Mouse (Mus musculus): Measurements from ENCODE around the gene Sohlh1. TPM values are rescaled to one million over a fixed set of nuclear protein-coding genes. Genes with fewer than 3 reads are reported as not detected.
A peak's percentile ranks its signal among the peaks of the same experiment; 100 is the strongest.

Gene Sohlh1
- polyA plus RNA-seq (2015; fragmentation: Nextera tagmentation; extraction: Ambion mirVana), result not detected in 2 replicates

- 60% methylated on average over 13 of the region's 16 CpGs for WGBS (ENCODE audit: insufficient replicate concordance)
- H3K4me3 ChIP-seq (ENCODE audit: low read depth, low read length), result no peak within 1 kb of the TSS
- ATAC-seq (ENCODE audit: low read depth), result no peak
These were observed at the start of gene Sohlh1 for GRCm38 (mm10) chr2:25847226-25847625. Gene Sohlh1, minus strand, starts transcription at chr2:25847248.

DNA sequence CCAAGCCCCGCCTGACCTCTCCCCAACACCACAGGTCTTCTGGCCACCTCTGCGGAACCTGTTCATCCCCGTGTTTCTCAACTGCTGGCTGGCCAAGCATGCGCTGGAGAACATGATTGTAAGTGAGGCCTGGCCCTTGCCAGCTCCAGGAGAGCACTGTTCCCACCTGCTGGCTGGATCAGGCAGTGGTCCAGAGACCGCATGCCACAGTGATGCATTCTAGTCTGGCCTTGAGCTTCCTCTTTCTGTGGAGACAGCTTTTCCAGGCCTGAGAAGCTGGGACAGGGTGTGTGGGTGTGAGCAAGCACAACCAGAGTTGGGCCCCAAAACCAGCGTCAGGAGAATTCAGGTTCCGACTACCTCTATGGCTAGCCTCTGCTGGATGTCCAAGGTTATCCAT is 45.4 kb upstream of the Sohlh1 start:
- 57% methylated on average over 7 of the region's 7 CpGs for WGBS (ENCODE audit: insufficient replicate concordance)
- no peak for ATAC-seq (ENCODE audit: low read depth)
- H3K36me3 ChIP-seq (ENCODE audit: control insufficient read depth, insufficient read depth), result no peaks in the 10 kb centered on the region
- no peak overlapping the region for H3K27ac ChIP-seq (ENCODE audit: low read length)
- H3K4me1 ChIP-seq (ENCODE audit: control insufficient read depth, low read depth, low read length), result peaks cover 5% of the 10 kb centered on the region
- no peaks in the 10 kb centered on the region for H3K9me3 ChIP-seq (replicated peaks; ENCODE audit: control insufficient read depth, low read length)
- H3K4me2 ChIP-seq (ENCODE audit: low read depth, low read length), result no peak overlapping the region
- no peaks in the 10 kb centered on the region for H3K27me3 ChIP-seq (ENCODE audit: control insufficient read depth, insufficient read depth, low read depth, low read length)
- H3K4me3 ChIP-seq (ENCODE audit: low read depth, low read length), result no peak overlapping the region
- no peak overlapping the region for H3K9ac ChIP-seq (ENCODE audit: low read depth, low read length)

More at GRCm38 (mm10) chr2:25847226-25847625, at the start of gene Sohlh1:
- H3K9me3 ChIP-seq (replicated peaks; ENCODE audit: control insufficient read depth, low read length), result no peaks in the 10 kb centered on the region
- no peak within 1 kb of the TSS for H3K4me2 ChIP-seq (ENCODE audit: low read depth, low read length)
- H3K27me3 ChIP-seq (ENCODE audit: control insufficient read depth, insufficient read depth, low read depth, low read length), result no peaks in the 10 kb centered on the region
- H3K36me3 ChIP-seq (ENCODE audit: control insufficient read depth, insufficient read depth), result no peaks in the 10 kb centered on the region
- no peaks in the 10 kb centered on the region for H3K4me1 ChIP-seq (ENCODE audit: control insufficient read depth, low read depth, low read length)
- H3K27ac ChIP-seq (ENCODE audit: low read length), result no peak within 1 kb of the TSS
- no peak within 1 kb of the TSS for H3K9ac ChIP-seq (ENCODE audit: low read depth, low read length)

DNA sequence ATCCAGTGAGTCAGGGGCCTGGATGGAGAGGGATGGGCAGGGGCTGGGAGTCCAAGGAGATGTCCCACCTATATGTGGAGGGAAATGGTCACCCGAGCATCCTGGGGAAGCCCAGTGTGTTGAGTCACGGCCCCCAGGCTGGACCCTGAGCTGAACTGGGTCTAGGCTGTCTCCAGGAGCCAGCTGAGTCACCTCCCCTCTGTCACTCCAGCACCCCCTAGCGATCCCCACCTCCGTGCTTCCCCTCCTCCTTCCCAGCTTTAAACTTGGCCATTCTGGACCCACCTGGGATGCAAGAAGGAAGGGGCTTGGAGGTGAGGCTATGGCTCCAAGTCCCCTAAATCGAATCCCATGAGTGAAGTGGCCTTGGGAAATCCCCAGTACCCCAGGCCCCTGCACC is 41.1 kb upstream of the Sohlh1 start:
- ATAC-seq (ENCODE audit: low read depth), result no peak
- Histone ChIP-seq H3K27me3 (ENCODE audit: control insufficient read depth, insufficient read depth, low read depth, low read length) (no peaks in the 10 kb centered on the region), H3K4me3 (ENCODE audit: low read depth, low read length) (no peak overlapping the region), H3K9ac (ENCODE audit: low read depth, low read length) (no peak overlapping the region), H3K4me2 (ENCODE audit: low read depth, low read length) (no peak overlapping the region), H3K4me1 (ENCODE audit: control insufficient read depth, low read depth, low read length) (peaks cover 11% of the 10 kb centered on the region), H3K36me3 (ENCODE audit: control insufficient read depth, insufficient read depth) (no peaks in the 10 kb centered on the region), H3K9me3 (replicated peaks; ENCODE audit: control insufficient read depth, low read length) (no peaks in the 10 kb centered on the region), H3K27ac (ENCODE audit: low read length) (no peak overlapping the region)
- 34% methylated on average over 5 of the region's 5 CpGs for WGBS (ENCODE audit: insufficient replicate concordance)

GRCm38 (mm10) chr2:25887226-25887625 is 40.2 kb upstream of the Sohlh1 start:
- peak; percentile 63 for ATAC-seq (ENCODE audit: low read depth)
- 32% methylated on average over 8 of the region's 8 CpGs for WGBS (ENCODE audit: insufficient replicate concordance)
- no peaks in the 10 kb centered on the region for H3K36me3 ChIP-seq (ENCODE audit: control insufficient read depth, insufficient read depth)
- H3K9me3 ChIP-seq (replicated peaks; ENCODE audit: control insufficient read depth, low read length), result no peaks in the 10 kb centered on the region
- H3K9ac ChIP-seq (ENCODE audit: low read depth, low read length), result no peak overlapping the region
- H3K4me3 ChIP-seq (ENCODE audit: low read depth, low read length), result no peak overlapping the region
- no peaks in the 10 kb centered on the region for H3K27me3 ChIP-seq (ENCODE audit: control insufficient read depth, insufficient read depth, low read depth, low read length)
- no peak overlapping the region for H3K4me2 ChIP-seq (ENCODE audit: low read depth, low read length)
- peaks cover 11% of the 10 kb centered on the region for H3K4me1 ChIP-seq (ENCODE audit: control insufficient read depth, low read depth, low read length)
- no peak overlapping the region for H3K27ac ChIP-seq (ENCODE audit: low read length)

- WGBS (ENCODE audit: insufficient replicate concordance), result 64% methylated on average over 3 of the region's 3 CpGs
- Histone ChIP-seq H3K27ac (ENCODE audit: low read length) (no peak overlapping the region), H3K4me2 (ENCODE audit: low read depth, low read length) (no peak overlapping the region), H3K4me1 (ENCODE audit: control insufficient read depth, low read depth, low read length) (peaks cover 11% of the 10 kb centered on the region), H3K27me3 (ENCODE audit: control insufficient read depth, insufficient read depth, low read depth, low read length) (no peaks in the 10 kb centered on the region), H3K36me3 (ENCODE audit: control insufficient read depth, insufficient read depth) (no peaks in the 10 kb centered on the region), H3K9ac (ENCODE audit: low read depth, low read length) (no peak overlapping the region), H3K4me3 (ENCODE audit: low read depth, low read length) (no peak overlapping the region), H3K9me3 (replicated peaks; ENCODE audit: control insufficient read depth, low read length) (no peaks in the 10 kb centered on the region)
- no peak for ATAC-seq (ENCODE audit: low read depth)
These were observed 37.7 kb upstream of the Sohlh1 start for GRCm38 (mm10) chr2:25884756-25885155.

DNA sequence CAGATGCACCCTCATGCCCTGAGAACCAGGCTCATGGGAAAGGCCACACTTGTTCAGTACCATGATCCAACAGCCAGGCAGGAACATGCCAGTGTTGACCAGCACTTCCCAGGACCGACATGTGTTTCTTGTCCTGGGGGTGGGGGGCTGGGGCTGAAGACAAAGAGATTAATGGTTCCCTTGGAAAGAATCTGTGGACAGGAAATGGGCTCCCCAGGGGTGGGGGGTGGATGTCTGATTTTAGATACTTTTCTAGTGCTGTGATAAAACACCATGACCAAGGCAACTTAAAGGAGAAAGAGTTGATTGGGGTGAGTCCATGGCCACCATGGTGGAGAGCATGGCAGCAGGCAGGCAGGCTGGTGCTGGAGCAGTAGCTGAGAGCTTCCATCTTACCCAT is 35.2 kb upstream of the Sohlh1 start:
- peaks cover 18% of the 10 kb centered on the region for H3K27me3 ChIP-seq (ENCODE audit: control insufficient read depth, insufficient read depth, low read depth, low read length)
- H3K4me3 ChIP-seq (ENCODE audit: low read depth, low read length), result no peak overlapping the region
- no peak overlapping the region for H3K27ac ChIP-seq (ENCODE audit: low read length)
- ATAC-seq (ENCODE audit: low read depth), result no peak
- 22% methylated on average over 1 of the region's 1 CpGs for WGBS (ENCODE audit: insufficient replicate concordance)
- H3K36me3 ChIP-seq (ENCODE audit: control insufficient read depth, insufficient read depth), result no peaks in the 10 kb centered on the region
- H3K9ac ChIP-seq (ENCODE audit: low read depth, low read length), result no peak overlapping the region
- no peak overlapping the region for H3K4me2 ChIP-seq (ENCODE audit: low read depth, low read length)
- no peaks in the 10 kb centered on the region for H3K9me3 ChIP-seq (replicated peaks; ENCODE audit: control insufficient read depth, low read length)
- H3K4me1 ChIP-seq (ENCODE audit: control insufficient read depth, low read depth, low read length), result peaks cover 5% of the 10 kb centered on the region; the same call in 1 of the 2 replicates

DNA sequence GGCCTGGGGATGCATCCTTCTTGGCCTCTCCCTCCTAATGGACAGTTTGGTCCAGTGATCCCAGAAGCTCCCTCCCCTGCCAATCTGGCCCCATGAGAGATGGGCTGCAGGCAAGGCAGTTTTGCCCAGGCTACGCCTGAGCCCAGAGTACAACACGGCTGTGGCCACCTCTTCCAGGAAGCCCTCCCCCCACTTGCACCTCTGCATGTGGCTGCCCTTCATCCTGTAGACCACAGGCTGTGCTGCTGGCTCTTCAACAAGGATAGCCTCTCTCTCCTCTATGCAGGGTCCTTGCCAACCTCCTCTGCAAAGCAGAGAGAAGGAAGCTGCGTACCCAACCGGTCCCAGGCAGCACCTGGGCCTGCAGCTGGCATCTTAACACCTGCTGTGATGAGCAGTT is 32.0 kb upstream of the Sohlh1 start:
- no peak overlapping the region for H3K9ac ChIP-seq (ENCODE audit: low read depth, low read length)
- H3K27me3 ChIP-seq (ENCODE audit: control insufficient read depth, insufficient read depth, low read depth, low read length), result peaks cover 25% of the 10 kb centered on the region
- WGBS (ENCODE audit: insufficient replicate concordance), result 44% methylated on average over 4 of the region's 4 CpGs
- no peak overlapping the region for H3K27ac ChIP-seq (ENCODE audit: low read length)
- no peak overlapping the region for H3K4me3 ChIP-seq (ENCODE audit: low read depth, low read length)
- ATAC-seq (ENCODE audit: low read depth), result no peak
- no peaks in the 10 kb centered on the region for H3K9me3 ChIP-seq (replicated peaks; ENCODE audit: control insufficient read depth, low read length)
- no peaks in the 10 kb centered on the region for H3K4me1 ChIP-seq (ENCODE audit: control insufficient read depth, low read depth, low read length)
- no peak overlapping the region for H3K4me2 ChIP-seq (ENCODE audit: low read depth, low read length)
- no peaks in the 10 kb centered on the region for H3K36me3 ChIP-seq (ENCODE audit: control insufficient read depth, insufficient read depth)

GRCm38 (mm10) chr2:25878516-25878915 is 31.5 kb upstream of the Sohlh1 start:
- no peaks in the 10 kb centered on the region for H3K4me1 ChIP-seq (ENCODE audit: control insufficient read depth, low read depth, low read length)
- H3K27ac ChIP-seq (ENCODE audit: low read length), result no peak overlapping the region
- WGBS (ENCODE audit: insufficient replicate concordance), result 59% methylated on average over 2 of the region's 2 CpGs
- no peak overlapping the region for H3K4me2 ChIP-seq (ENCODE audit: low read depth, low read length)
- no peaks in the 10 kb centered on the region for H3K36me3 ChIP-seq (ENCODE audit: control insufficient read depth, insufficient read depth)
- ATAC-seq (ENCODE audit: low read depth), result no peak
- H3K9me3 ChIP-seq (replicated peaks; ENCODE audit: control insufficient read depth, low read length), result no peaks in the 10 kb centered on the region
- peaks cover 25% of the 10 kb centered on the region for H3K27me3 ChIP-seq (ENCODE audit: control insufficient read depth, insufficient read depth, low read depth, low read length)
- no peak overlapping the region for H3K9ac ChIP-seq (ENCODE audit: low read depth, low read length)
- no peak overlapping the region for H3K4me3 ChIP-seq (ENCODE audit: low read depth, low read length)

DNA sequence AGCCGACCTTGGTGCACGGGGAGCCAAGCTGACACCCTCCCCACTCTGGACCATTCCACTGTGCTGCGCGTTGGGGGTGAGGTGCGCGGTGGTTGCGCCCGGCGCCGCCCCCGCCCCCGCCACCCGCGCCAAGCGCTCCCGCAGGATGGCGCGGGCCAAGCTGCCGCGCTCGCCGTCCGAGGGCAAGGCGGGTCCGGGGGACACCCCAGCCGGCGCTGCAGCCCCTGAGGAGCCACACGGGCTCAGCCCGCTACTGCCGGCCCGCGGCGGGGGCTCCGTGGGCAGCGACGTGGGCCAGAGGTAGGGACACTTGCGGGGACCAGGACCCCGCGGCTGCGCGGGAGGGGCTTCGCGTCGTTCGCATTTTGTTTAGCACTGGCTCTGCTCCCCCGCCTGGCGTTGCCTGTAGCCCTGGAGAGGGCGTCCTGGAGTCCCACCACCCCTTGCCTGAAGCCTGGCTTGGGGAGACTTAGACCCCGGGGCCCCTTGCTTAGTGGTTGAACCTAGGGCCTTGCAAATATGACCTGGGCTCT is 30.8 kb upstream of the Sohlh1 start:
- Histone ChIP-seq H3K36me3 (ENCODE audit: control insufficient read depth, insufficient read depth) (no peaks in the 10 kb centered on the region), H3K4me1 (ENCODE audit: control insufficient read depth, low read depth, low read length) (no peaks in the 10 kb centered on the region), H3K27ac (ENCODE audit: low read length) (no peak overlapping the region), H3K27me3 (ENCODE audit: control insufficient read depth, insufficient read depth, low read depth, low read length) (peaks cover 25% of the 10 kb centered on the region), H3K9me3 (replicated peaks; ENCODE audit: control insufficient read depth, low read length) (no peaks in the 10 kb centered on the region), H3K9ac (ENCODE audit: low read depth, low read length) (no peak overlapping the region), H3K4me2 (ENCODE audit: low read depth, low read length) (no peak overlapping the region), H3K4me3 (ENCODE audit: low read depth, low read length) (no peak overlapping the region)
- 4% methylated on average over 46 of the region's 49 CpGs for WGBS (ENCODE audit: insufficient replicate concordance)
- no peak for ATAC-seq (ENCODE audit: low read depth)
